Mouse (Mus musculus): ENCODE measurements around the gene Psmb11. TPM values are rescaled to one million over a fixed set of nuclear protein-coding genes. Genes with fewer than 3 reads are reported as not detected.
"Not testable (repeated sequence)": the region's sequence is repeated elsewhere in the genome, so short reads cannot be mapped to it uniquely, and the experiment has no call there.

Psmb11 gene
- polyA plus RNA-seq, 1 experiment from 2014 or later: not detected

GRCm38 (mm10) chr14:54609245-54609644 is 12.0 kb upstream of the Psmb11 start:
- Histone ChIP-seq H3K9ac (ENCODE audit: low read length) (no peak overlapping the region), H3K9me3 (ENCODE audit: control insufficient read depth, low read length) (no peaks in the 10 kb centered on the region), H3K36me3 (ENCODE audit: control insufficient read depth, insufficient read depth, low read length) (peaks cover 23% of the 10 kb centered on the region), H3K27ac (ENCODE audit: low read depth) (no peak overlapping the region), H3K27me3 (replicated peaks; ENCODE audit: control insufficient read depth, insufficient read depth, low read length) (no peaks in the 10 kb centered on the region), H3K4me2 (ENCODE audit: low read length) (no peak overlapping the region), H3K4me1 (replicated peaks; ENCODE audit: control insufficient read depth, insufficient read depth, low read length) (peaks cover 10% of the 10 kb centered on the region), H3K4me3 (ENCODE audit: low read depth, low read length) (no peak overlapping the region)
- ATAC-seq (replicated peaks; ENCODE audit: low FRiP score, low TSS enrichment, low read depth) (no peak), DNase-seq (ENCODE audit: low spot score) (no peak)
- 55% methylated on average over 4 of the region's 4 CpGs for WGBS

DNA sequence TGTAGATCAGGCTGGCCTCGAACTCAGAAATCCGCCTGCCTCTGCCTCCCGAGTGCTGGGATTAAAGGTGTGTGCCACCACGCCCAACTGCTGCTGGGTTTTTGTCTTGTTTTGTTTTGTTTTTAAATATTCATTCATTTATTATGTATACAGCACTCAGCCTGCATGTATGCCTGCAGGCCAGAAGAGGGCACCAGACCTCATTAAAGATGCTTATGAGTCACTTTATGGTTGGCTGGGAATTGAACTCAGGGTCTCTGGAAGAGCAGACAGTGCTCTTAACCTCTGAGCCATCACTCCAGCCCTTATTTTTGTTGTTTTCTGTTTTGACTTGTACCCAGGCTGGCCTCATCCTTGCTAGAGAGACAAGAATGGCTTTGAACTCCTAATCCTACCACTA is 11.3 kb upstream of the Psmb11 start:
- ATAC-seq (replicated peaks; ENCODE audit: low FRiP score, low TSS enrichment, low read depth) (no peak), DNase-seq (ENCODE audit: low spot score) (no peak)
- Histone ChIP-seq H3K9me3 (ENCODE audit: control insufficient read depth, low read length) (no peaks in the 10 kb centered on the region), H3K4me1 (replicated peaks; ENCODE audit: control insufficient read depth, insufficient read depth, low read length) (peaks cover 3% of the 10 kb centered on the region; the same call in 1 of the 2 replicates), H3K4me3 (ENCODE audit: low read depth, low read length) (no peak overlapping the region), H3K27me3 (replicated peaks; ENCODE audit: control insufficient read depth, insufficient read depth, low read length) (no peaks in the 10 kb centered on the region), H3K36me3 (ENCODE audit: control insufficient read depth, insufficient read depth, low read length) (peaks cover 29% of the 10 kb centered on the region), H3K27ac (ENCODE audit: low read depth) (no peak overlapping the region), H3K9ac (ENCODE audit: low read length) (no peak overlapping the region), H3K4me2 (ENCODE audit: low read length) (no peak overlapping the region)
- WGBS: 87% methylated on average over 4 of the region's 4 CpGs

DNA sequence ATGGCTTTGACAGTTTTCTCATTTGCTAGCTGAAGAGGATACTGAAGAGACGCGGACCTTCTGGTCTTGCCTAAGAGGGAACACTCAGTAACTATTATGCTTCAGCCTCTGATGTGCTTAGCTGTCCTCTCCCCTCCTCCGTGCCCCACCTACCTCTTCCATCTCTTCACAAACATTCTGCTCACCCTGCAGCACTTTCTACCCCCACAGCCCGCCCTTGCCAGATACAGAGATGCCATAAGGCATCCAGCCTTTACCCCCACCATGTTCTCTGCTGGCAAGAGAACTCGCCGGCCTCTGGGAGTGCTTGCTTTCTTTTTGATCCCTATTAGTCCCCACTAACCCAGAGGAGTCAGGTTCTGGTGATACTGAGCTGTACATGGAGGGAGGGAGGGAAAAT is 10.6 kb upstream of the Psmb11 start:
- no peaks in the 10 kb centered on the region for H3K4me1 ChIP-seq (replicated peaks; ENCODE audit: control insufficient read depth, insufficient read depth, low read length)
- H3K9ac ChIP-seq (ENCODE audit: low read length): no peak overlapping the region
- ATAC-seq (replicated peaks; ENCODE audit: low FRiP score, low TSS enrichment, low read depth): no peak
- H3K27me3 ChIP-seq (replicated peaks; ENCODE audit: control insufficient read depth, insufficient read depth, low read length): no peaks in the 10 kb centered on the region
- no peak overlapping the region for H3K27ac ChIP-seq (ENCODE audit: low read depth)
- H3K9me3 ChIP-seq (ENCODE audit: control insufficient read depth, low read length): no peaks in the 10 kb centered on the region
- H3K36me3 ChIP-seq (ENCODE audit: control insufficient read depth, insufficient read depth, low read length): peaks cover 36% of the 10 kb centered on the region
- 76% methylated on average over 6 of the region's 6 CpGs for WGBS
- DNase-seq (ENCODE audit: low spot score): no peak
- H3K4me2 ChIP-seq (ENCODE audit: low read length): no peak overlapping the region
- H3K4me3 ChIP-seq (ENCODE audit: low read depth, low read length): no peak overlapping the region

GRCm38 (mm10) chr14:54614130-54614529 is 7.1 kb upstream of the Psmb11 start:
- ATAC-seq (replicated peaks; ENCODE audit: low FRiP score, low TSS enrichment, low read depth); DNase-seq (ENCODE audit: low spot score); H3K9ac ChIP-seq (ENCODE audit: low read length); H3K27me3 ChIP-seq (replicated peaks; ENCODE audit: control insufficient read depth, insufficient read depth, low read length); H3K27ac ChIP-seq (ENCODE audit: low read depth); H3K9me3 ChIP-seq (ENCODE audit: control insufficient read depth, low read length); H3K4me1 ChIP-seq (replicated peaks; ENCODE audit: control insufficient read depth, insufficient read depth, low read length); H3K4me3 ChIP-seq (ENCODE audit: low read depth, low read length); H3K4me2 ChIP-seq (ENCODE audit: low read length): not testable (repeated sequence)
- WGBS: 95% methylated on average over 14 of the region's 16 CpGs
- H3K36me3 ChIP-seq (ENCODE audit: control insufficient read depth, insufficient read depth, low read length): peaks cover 45% of the 10 kb centered on the region

DNA sequence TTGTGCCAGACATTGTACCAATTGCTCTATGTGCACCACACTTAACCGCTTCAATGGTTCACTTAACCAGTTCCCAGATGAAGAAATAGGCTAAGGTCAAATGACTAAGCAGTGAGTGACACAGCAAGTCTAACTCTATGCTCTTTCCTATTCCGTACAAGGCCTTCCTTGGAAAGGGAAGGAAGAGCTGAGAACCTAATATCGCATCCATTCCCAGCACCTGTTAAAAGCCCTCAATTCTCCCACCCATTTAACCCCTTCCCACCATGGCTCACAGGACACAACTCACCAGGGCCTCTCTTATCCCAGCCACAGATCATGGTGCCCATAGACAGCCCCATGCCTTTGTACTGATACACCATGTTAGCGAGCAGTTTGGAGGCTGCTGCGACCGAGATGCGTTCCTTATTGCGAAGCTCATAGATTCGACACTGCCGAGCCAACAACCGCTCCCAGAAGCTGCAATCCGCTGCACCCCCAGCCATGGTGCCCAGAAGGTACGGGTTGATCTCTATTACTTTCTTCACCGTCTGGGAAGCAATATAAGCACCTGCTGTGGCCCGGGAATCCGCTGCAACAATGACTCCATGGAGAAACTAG is 4.9 kb upstream of the Psmb11 start:
- 93% methylated on average over 16 of the region's 16 CpGs for WGBS
- ATAC-seq (replicated peaks; ENCODE audit: low FRiP score, low TSS enrichment, low read depth) (no peak), DNase-seq (ENCODE audit: low spot score) (no peak)
- H3K4me3 ChIP-seq (ENCODE audit: low read depth, low read length): no peak overlapping the region
- H3K9me3 ChIP-seq (ENCODE audit: control insufficient read depth, low read length): no peaks in the 10 kb centered on the region
- peaks cover 5% of the 10 kb centered on the region; the same call in 1 of the 2 replicates for H3K4me1 ChIP-seq (replicated peaks; ENCODE audit: control insufficient read depth, insufficient read depth, low read length)
- H3K4me2 ChIP-seq (ENCODE audit: low read length): peak overlapping the region; percentile 68
- no peak overlapping the region for H3K9ac ChIP-seq (ENCODE audit: low read length)
- H3K27ac ChIP-seq (ENCODE audit: low read depth): no peak overlapping the region
- peaks cover 44% of the 10 kb centered on the region for H3K36me3 ChIP-seq (ENCODE audit: control insufficient read depth, insufficient read depth, low read length)
- H3K27me3 ChIP-seq (replicated peaks; ENCODE audit: control insufficient read depth, insufficient read depth, low read length): no peaks in the 10 kb centered on the region

DNA sequence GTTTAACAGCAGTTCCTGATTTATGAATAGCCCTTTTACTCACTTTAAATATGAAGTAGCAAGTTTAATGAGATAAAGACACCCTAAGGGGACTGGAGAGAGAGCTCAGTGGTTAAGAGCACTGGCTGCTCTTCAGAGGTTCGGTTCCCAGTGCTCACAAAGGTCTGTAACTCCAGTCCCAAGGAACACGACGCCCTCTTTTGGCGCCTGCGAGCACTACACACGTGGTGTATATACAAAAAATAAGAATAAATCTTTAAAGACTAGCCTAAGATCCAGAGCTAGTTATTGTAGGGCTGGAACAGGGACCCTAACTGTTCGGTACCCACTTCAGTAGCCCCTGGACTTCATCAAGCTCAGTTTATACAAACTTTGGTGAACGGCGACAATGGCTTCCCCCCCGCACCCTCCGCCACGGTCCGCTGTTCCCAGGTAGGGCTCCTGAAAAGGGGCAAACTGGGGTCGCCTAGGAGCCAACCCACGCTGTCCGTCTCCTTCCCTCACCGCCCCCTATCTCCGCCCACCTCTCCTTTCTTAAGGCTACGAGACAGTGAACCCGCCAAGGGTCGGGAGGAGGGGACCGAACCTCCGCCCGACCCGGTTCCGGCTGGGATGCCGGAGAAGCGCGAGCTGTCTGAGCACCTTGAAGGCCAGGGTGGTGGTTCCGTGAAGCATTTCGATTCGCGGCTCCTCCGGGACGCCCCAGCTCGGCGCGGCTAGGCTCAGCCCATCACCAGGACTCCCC is 3.9 kb upstream of the Psmb11 start:
- WGBS: 3% methylated on average over 38 of the region's 38 CpGs
- peak; percentile 76 for DNase-seq (ENCODE audit: low spot score)

DNA sequence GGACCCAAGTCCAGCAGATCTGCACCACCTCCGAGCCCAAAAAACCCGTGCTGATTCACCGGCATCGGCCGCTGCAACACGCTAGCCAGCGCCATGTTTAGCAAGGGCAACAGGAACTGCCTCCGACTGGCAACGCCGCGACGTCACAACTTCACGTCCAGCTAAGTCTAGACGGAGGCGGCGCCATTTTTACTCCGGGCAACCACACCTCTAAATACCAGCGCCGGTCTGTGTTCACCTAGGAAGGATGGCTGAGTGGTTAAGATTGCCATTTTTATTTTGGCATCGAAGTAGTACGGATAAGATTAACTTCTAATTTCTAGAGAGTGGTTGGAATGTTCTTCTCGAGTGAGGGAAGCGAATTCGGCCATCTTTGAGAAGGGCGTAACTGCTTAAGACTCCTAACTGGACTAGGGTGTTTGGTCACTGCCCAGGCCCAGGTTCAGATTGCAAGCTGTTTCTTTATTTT is 3.3 kb upstream of the Psmb11 start, which contains the start of gene Psmb5:
TSS of gene Psmb5 (minus strand) at position 126 of the 469 bp plus-strand sequence.
- under 1% methylated on average over 25 of the region's 25 CpGs for WGBS
- H3K4me1 ChIP-seq (replicated peaks; ENCODE audit: control insufficient read depth, insufficient read depth, low read length): peaks cover 5% of the 10 kb centered on the region; the same call in 1 of the 2 replicates

More for the DNA sequence above, 3.9 kb upstream of the Psmb11 start:
- Histone ChIP-seq H3K4me1 (replicated peaks; ENCODE audit: control insufficient read depth, insufficient read depth, low read length) (peaks cover 5% of the 10 kb centered on the region; the same call in 1 of the 2 replicates), H3K27ac (ENCODE audit: low read depth) (peak overlapping the region; percentile 74), H3K4me3 (ENCODE audit: low read depth, low read length) (peak overlapping the region; percentile 77), H3K27me3 (replicated peaks; ENCODE audit: control insufficient read depth, insufficient read depth, low read length) (no peaks in the 10 kb centered on the region), H3K9ac (ENCODE audit: low read length) (peak overlapping the region; percentile 80), H3K9me3 (ENCODE audit: control insufficient read depth, low read length) (no peaks in the 10 kb centered on the region), H3K4me2 (ENCODE audit: low read length) (peak overlapping the region; percentile 68), H3K36me3 (ENCODE audit: control insufficient read depth, insufficient read depth, low read length) (peaks cover 34% of the 10 kb centered on the region)
- peak; percentile 56 for ATAC-seq (replicated peaks; ENCODE audit: low FRiP score, low TSS enrichment, low read depth)

DNA sequence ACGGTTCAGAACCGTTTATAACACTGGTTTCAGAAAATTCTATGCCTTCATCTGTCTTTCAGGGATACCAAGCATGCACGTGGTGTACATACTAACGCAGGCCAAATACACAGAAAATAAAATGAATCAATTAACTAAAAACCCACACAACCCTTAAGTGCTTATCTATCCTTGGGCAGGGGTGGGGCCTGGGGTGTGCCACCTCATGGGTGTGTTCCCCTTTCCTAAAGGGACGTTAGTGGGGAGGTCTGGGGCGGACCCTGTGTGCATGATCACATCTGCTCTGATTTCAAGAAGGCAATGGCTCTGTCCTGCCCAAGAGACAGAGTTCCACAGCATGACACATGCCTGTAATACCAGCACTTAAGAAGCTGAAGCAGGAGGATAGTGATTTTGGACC is 2.1 kb downstream of the Psmb11 start:
- Histone ChIP-seq H3K4me3 (ENCODE audit: low read depth, low read length) (no peak overlapping the region), H3K4me2 (ENCODE audit: low read length) (no peak overlapping the region), H3K4me1 (replicated peaks; ENCODE audit: control insufficient read depth, insufficient read depth, low read length) (no peaks in the 10 kb centered on the region), H3K27me3 (replicated peaks; ENCODE audit: control insufficient read depth, insufficient read depth, low read length) (no peaks in the 10 kb centered on the region), H3K9ac (ENCODE audit: low read length) (no peak overlapping the region), H3K9me3 (ENCODE audit: control insufficient read depth, low read length) (no peaks in the 10 kb centered on the region), H3K36me3 (ENCODE audit: control insufficient read depth, insufficient read depth, low read length) (no peaks in the 10 kb centered on the region), H3K27ac (ENCODE audit: low read depth) (no peak overlapping the region)
- ATAC-seq (replicated peaks; ENCODE audit: low FRiP score, low TSS enrichment, low read depth): no peak
- 84% methylated on average over 6 of the region's 6 CpGs for WGBS
- DNase-seq (ENCODE audit: low spot score): no peak

More for the DNA sequence above, 3.3 kb upstream of the Psmb11 start, which contains the start of gene Psmb5:
- H3K9me3 ChIP-seq (ENCODE audit: control insufficient read depth, low read length): no peaks in the 10 kb centered on the region
- H3K4me3 ChIP-seq (ENCODE audit: low read depth, low read length): peak within 1 kb of the TSS; percentile 77
- ATAC-seq (replicated peaks; ENCODE audit: low FRiP score, low TSS enrichment, low read depth): peak; percentile 91
- peak within 1 kb of the TSS; percentile 74 for H3K27ac ChIP-seq (ENCODE audit: low read depth)
- peaks cover 28% of the 10 kb centered on the region for H3K36me3 ChIP-seq (ENCODE audit: control insufficient read depth, insufficient read depth, low read length)
- peak; percentile 94 for DNase-seq (ENCODE audit: low spot score)
- H3K4me2 ChIP-seq (ENCODE audit: low read length): peak within 1 kb of the TSS; percentile 68
- H3K9ac ChIP-seq (ENCODE audit: low read length): peak within 1 kb of the TSS; percentile 80
- H3K27me3 ChIP-seq (replicated peaks; ENCODE audit: control insufficient read depth, insufficient read depth, low read length): no peaks in the 10 kb centered on the region

Measured in intestine, embryonic 14.5 days (tissue).